Mouse (Mus musculus) MEL-GATA-1-ER (cell line): ENCODE measurements around the gene Dpy19l3.

Source experiments
- DNase-seq: peaks from one replicate; pipeline ENCODE4 v3.0.0-alpha.2; 2012; ENCODE audit warnings: low read depth; ENCODE audit errors: extremely low read depth

Gene Dpy19l3

DNA sequence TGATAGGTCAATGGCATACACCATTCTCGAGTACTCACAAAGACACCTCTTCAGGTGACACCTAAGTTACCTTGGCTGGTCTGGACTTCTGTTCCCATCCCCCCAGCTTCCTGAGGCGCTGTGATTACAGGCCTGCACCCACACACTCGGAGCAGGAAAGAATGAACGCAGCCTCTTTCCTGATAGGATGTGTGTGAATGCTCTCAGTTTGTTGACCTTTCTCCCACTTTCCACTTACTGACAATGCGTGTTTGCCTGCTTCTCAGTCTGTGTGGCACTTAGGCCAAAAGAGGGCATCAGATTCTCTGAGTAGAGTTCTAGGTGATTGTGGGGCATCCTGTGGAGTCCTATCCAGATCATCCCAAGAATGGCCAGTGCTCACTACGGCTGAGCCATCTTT is 114.2 kb downstream of the Dpy19l3 start:
- no peak for DNase-seq

DNA sequence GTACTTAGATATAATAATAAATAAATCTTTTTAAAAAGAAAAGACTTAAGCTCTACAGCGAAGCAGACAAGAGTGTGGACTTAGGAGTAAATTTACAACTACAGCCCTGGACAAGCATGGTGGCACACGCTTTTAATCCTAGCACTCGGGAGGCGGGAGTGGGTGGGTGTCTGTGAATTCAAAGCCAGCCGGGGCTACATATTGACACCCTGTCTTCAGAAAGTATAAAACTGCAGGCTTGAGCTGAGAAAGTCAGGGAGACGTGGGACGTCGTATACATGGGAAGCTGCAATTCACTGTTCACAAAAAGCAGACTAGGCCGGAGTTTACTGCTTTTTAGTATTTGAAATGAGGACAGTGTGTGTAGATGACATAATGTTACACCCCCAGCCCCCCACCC is 117.4 kb downstream of the Dpy19l3 start:
- DNase-seq: no peak

DNA sequence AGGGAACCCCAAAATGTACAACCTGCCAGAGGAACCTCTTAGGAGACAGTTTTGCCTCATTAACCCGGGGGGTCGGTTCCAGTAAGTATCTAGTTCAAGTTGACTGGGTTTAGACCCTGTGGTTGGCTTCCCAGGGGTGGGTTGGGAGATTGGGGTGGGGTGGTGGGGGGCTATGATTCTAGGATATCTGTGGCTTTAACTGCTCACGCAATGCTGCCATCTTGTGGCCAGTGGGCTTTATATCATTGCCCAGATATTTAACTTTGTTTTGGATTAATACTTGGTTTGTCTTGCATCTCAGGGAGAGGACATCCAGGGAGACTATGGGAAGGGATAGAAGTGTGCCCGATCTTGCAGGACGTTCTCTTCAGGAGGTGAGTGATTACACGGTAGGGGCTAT is 118.0 kb downstream of the Dpy19l3 start:
- no peak for DNase-seq
